Mouse (Mus musculus): ENCODE measurements around the gene Krt14.
"Not testable (repeated sequence)": the region's sequence is repeated elsewhere in the genome, so short reads cannot be mapped to it uniquely, and the experiment has no call there.

The Krt14 gene

GRCm38 (mm10) chr11:100207498-100207897 is at the start of gene Krt14:
Gene Krt14, minus strand, starts transcription at chr11:100207548.
- in situ Hi-C loops (cut with MboI): no loop called here

GRCm38 (mm10) chr11:100255514-100255913 is 48.2 kb upstream of the Krt14 start:
- in situ Hi-C loops (cut with MboI): no loop called here

- in situ Hi-C loops (cut with MboI): no loop called here
Observed at GRCm38 (mm10) chr11:100254360-100255090, 47.2 kb upstream of the Krt14 start.

GRCm38 (mm10) chr11:100248852-100249465 is 41.6 kb upstream of the Krt14 start, which contains the start of gene Krt16:
Gene Krt16, minus strand, starts transcription at chr11:100248902.
- in situ Hi-C loops (cut with MboI): no loop called here

- in situ Hi-C loops (cut with MboI): not testable (repeated sequence)
Observed at GRCm38 (mm10) chr11:100246471-100246870, 39.1 kb upstream of the Krt14 start.

GRCm38 (mm10) chr11:100240272-100240671 is 32.9 kb upstream of the Krt14 start:
- in situ Hi-C loops (cut with MboI): not testable (repeated sequence)

- in situ Hi-C loops (cut with MboI): no loop called here
Observed at GRCm38 (mm10) chr11:100221741-100222140, 14.4 kb upstream of the Krt14 start.

GRCm38 (mm10) chr11:100219304-100219703 is 12.0 kb upstream of the Krt14 start:
- in situ Hi-C loops (cut with MboI): no loop called here

GRCm38 (mm10) chr11:100208542-100208941 is 1.2 kb upstream of the Krt14 start:
- in situ Hi-C loops (cut with MboI): no loop called here

- in situ Hi-C loops (cut with MboI): no loop called here
Observed at GRCm38 (mm10) chr11:100203448-100203847, 3.9 kb downstream of the Krt14 start.

- in situ Hi-C loops (cut with MboI): no loop called here
Observed at GRCm38 (mm10) chr11:100202906-100203305, 4.4 kb downstream of the Krt14 start.

- in situ Hi-C loops (cut with MboI): no loop called here
Observed at GRCm38 (mm10) chr11:100200104-100200820, 7.1 kb downstream of the Krt14 start.

- in situ Hi-C loops (cut with MboI): no loop called here
Observed at GRCm38 (mm10) chr11:100198666-100199065, 8.7 kb downstream of the Krt14 start.

- in situ Hi-C loops (cut with MboI): no loop called here
Observed at GRCm38 (mm10) chr11:100192992-100193391, 14.4 kb downstream of the Krt14 start, which contains the start of gene Krt9. Gene Krt9, minus strand, starts transcription at chr11:100193246.

GRCm38 (mm10) chr11:100191820-100192219 is 15.5 kb downstream of the Krt14 start:
- in situ Hi-C loops (cut with MboI): no loop called here

- in situ Hi-C loops (cut with MboI): no loop called here
Observed at GRCm38 (mm10) chr11:100186736-100187135, 20.6 kb downstream of the Krt14 start.

- in situ Hi-C loops (cut with MboI): no loop called here
Observed at GRCm38 (mm10) chr11:100181725-100182124, 25.6 kb downstream of the Krt14 start.

- in situ Hi-C loops (cut with MboI): no loop called here
Observed at GRCm38 (mm10) chr11:100179260-100179659, 28.1 kb downstream of the Krt14 start.

GRCm38 (mm10) chr11:100178307-100178706 is 29.0 kb downstream of the Krt14 start:
- in situ Hi-C loops (cut with MboI): no loop called here

GRCm38 (mm10) chr11:100176791-100177190 is 30.6 kb downstream of the Krt14 start:
- in situ Hi-C loops (cut with MboI): no loop called here

GRCm38 (mm10) chr11:100168765-100169762 is 38.3 kb downstream of the Krt14 start:
- in situ Hi-C loops (cut with MboI): no loop called here
